Mouse (Mus musculus) lung, postnatal 0 days (tissue): Measurements from ENCODE around the gene Hemk1. TPM values are rescaled to one million over a fixed set of nuclear protein-coding genes. Genes with fewer than 3 reads are reported as not detected.
A peak's percentile ranks its signal among the peaks of the same experiment; 100 is the strongest.

Experiments used
- ATAC-seq: fragments of 200-750 bp; cut with Nextera tagmentation; 2 replicates; pipeline ENCODE4 v1.8.0; 2017; ENCODE audit warnings: moderate library complexity
- DNase-seq: peaks from one replicate; pipeline ENCODE4 v3.0.0-alpha.2; 2016; ENCODE audit warnings: low spot score
- H3K27ac ChIP-seq: fragments of 300-500 bp; sonication (generic); 2 replicates; pipeline ENCODE4 v1.5.1; 2014; ENCODE audit warnings: antibody characterized with exemption, mild to moderate bottlenecking, low read length, mixed read lengths
- H3K27me3 ChIP-seq: fragments of 300-500 bp; sonication (generic); replicated peaks from 2 replicates; pipeline ENCODE4 v1.6.1; 2014; ENCODE audit warnings: low read length, mixed read lengths; ENCODE audit not compliant: insufficient read depth
- H3K36me3 ChIP-seq: fragments of 300-500 bp; sonication (generic); 2 replicates; pipeline ENCODE4 v1.6.1; 2014; ENCODE audit warnings: low read length, mixed read lengths; ENCODE audit not compliant: insufficient read depth
- H3K4me1 ChIP-seq: fragments of 300-500 bp; sonication (generic); 2 replicates; pipeline ENCODE4 v1.6.1; 2014; ENCODE audit warnings: antibody characterized with exemption, low read depth, low read length, mixed read lengths; ENCODE audit not compliant: insufficient read depth
- H3K4me2 ChIP-seq: fragments of 300-500 bp; sonication (generic); replicated peaks from 2 replicates; pipeline ENCODE4 v1.6.1; 2014; ENCODE audit warnings: low read depth, mild to moderate bottlenecking, low read length, moderate library complexity, mixed read lengths
- H3K4me3 ChIP-seq: fragments of 300-500 bp; sonication (generic); 2 replicates; pipeline ENCODE4 v1.5.1; 2014; ENCODE audit warnings: low read depth, low read length
- H3K9ac ChIP-seq: fragments of 300-500 bp; sonication (generic); replicated peaks from 2 replicates; pipeline ENCODE4 v1.6.1; 2014; ENCODE audit warnings: low read depth, mild to moderate bottlenecking
- H3K9me3 ChIP-seq: fragments of 300-500 bp; sonication (generic); 2 replicates; pipeline ENCODE4 v1.6.1; 2016; ENCODE audit warnings: low read length, mixed read lengths
- CTCF ChIP-seq: IDR thresholded peaks from 2 replicates; pipeline ENCODE4 v1.5.1; 2016; ENCODE audit warnings: antibody characterized with exemption, mild to moderate bottlenecking
- EP300 ChIP-seq: IDR thresholded peaks from 2 replicates; pipeline ENCODE4 v1.6.1; 2016; ENCODE audit warnings: antibody characterized with exemption, mild to moderate bottlenecking, control low read depth
- WGBS: fragments of 180-500 bp; shearing (Covaris S2); extraction: QIAGEN DNeasy Blood & Tissue Kit; methylation state at CpG from one replicate; pipeline ENCODE4 v1.1.7; 2014; 5-methylcytosine and 5-hydroxymethylcytosine counted together
- polyA plus RNA-seq: library from polyadenylated mRNA; unstranded; fragments of >200 nt; fragmentation: Nextera tagmentation; extraction: Ambion mirVana; gene quantifications from 2 replicates; pipeline ENCODE4 v1.2.1, GENCODE M21; 2015

The Hemk1 gene
- polyA plus RNA-seq, 1 experiment from 2014 or later: 5.9 TPM

GRCm38 (mm10) chr9:107295616-107296015 lies 42.5 kb downstream of the Hemk1 start:
- Histone ChIP-seq H3K27me3 (no peaks in the 10 kb centered on the region), H3K4me1 (peaks cover 15% of the 10 kb centered on the region; the same call in 1 of the 2 replicates), H3K9me3 (no peaks in the 10 kb centered on the region), H3K27ac (peak overlapping the region; percentile 98), H3K36me3 (peaks cover 9% of the 10 kb centered on the region; the same call in 1 of the 2 replicates), H3K9ac (no peak overlapping the region; the same call in 1 of the 2 replicates), H3K4me2 (peak overlapping the region; percentile 76), H3K4me3 (no peak overlapping the region; the same call in 1 of the 2 replicates)
- TF ChIP-seq EP300 (peak; percentile 83), CTCF (no peak)
- 13% methylated on average over 4 of the region's 4 CpGs for WGBS
- ATAC-seq: peak; percentile 39
- DNase-seq: peak; percentile 90

- Histone ChIP-seq H3K36me3 (no peaks in the 10 kb centered on the region), H3K27me3 (no peaks in the 10 kb centered on the region), H3K9ac (no peak overlapping the region), H3K27ac (0 out of 2 replicates have a peak overlapping the region, but pooled peaks have one; percentile 27), H3K4me3 (no peak overlapping the region), H3K4me2 (no peak overlapping the region), H3K9me3 (no peaks in the 10 kb centered on the region), H3K4me1 (peaks cover 15% of the 10 kb centered on the region; the same call in 1 of the 2 replicates)
- 4% methylated on average over 6 of the region's 6 CpGs for WGBS
- ATAC-seq: no peak
- TF ChIP-seq EP300: no peak; the same call in 1 of the 2 replicates
- TF ChIP-seq CTCF: peak; percentile 98
- peak; percentile 92 for DNase-seq
Observed at GRCm38 (mm10) chr9:107294249-107294648, 43.9 kb downstream of the Hemk1 start.

GRCm38 (mm10) chr9:107290897-107291296 lies 47.3 kb downstream of the Hemk1 start:
- H3K36me3 ChIP-seq: no peaks in the 10 kb centered on the region
- H3K9ac ChIP-seq: no peak overlapping the region
- peak; percentile 90 for DNase-seq
- H3K27me3 ChIP-seq: no peaks in the 10 kb centered on the region
- no peak overlapping the region for H3K4me2 ChIP-seq
- H3K4me3 ChIP-seq: no peak overlapping the region
- 31% methylated on average over 10 of the region's 10 CpGs for WGBS
- H3K27ac ChIP-seq: no peak overlapping the region
- peaks cover 10% of the 10 kb centered on the region; the same call in 1 of the 2 replicates for H3K4me1 ChIP-seq
- TF ChIP-seq CTCF (peak; percentile 98), EP300 (no peak)
- H3K9me3 ChIP-seq: no peaks in the 10 kb centered on the region
- ATAC-seq: no peak

GRCm38 (mm10) chr9:107289211-107290076 lies 48.7 kb downstream of the Hemk1 start, which contains the start of gene Mapkapk3:
Gene Mapkapk3 (minus strand): TSS chr9:107289877.
- no peaks in the 10 kb centered on the region for H3K36me3 ChIP-seq

GRCm38 (mm10) chr9:107288711-107289110 lies 49.4 kb downstream of the Hemk1 start:
- Histone ChIP-seq H3K27me3 (no peaks in the 10 kb centered on the region), H3K4me3 (peak overlapping the region; percentile 47), H3K9ac (peak overlapping the region; percentile 55; the same call in 1 of the 2 replicates), H3K4me2 (peak overlapping the region; percentile 77), H3K27ac (peak overlapping the region; percentile 92), H3K9me3 (no peaks in the 10 kb centered on the region), H3K4me1 (no peaks in the 10 kb centered on the region; the same call in 1 of the 2 replicates), H3K36me3 (no peaks in the 10 kb centered on the region)
- peak; percentile 94 for DNase-seq
- 23% methylated on average over 8 of the region's 8 CpGs for WGBS
- TF ChIP-seq EP300: no peak
- ATAC-seq: peak; percentile 72

More at GRCm38 (mm10) chr9:107289211-107290076, 48.7 kb downstream of the Hemk1 start, which contains the start of gene Mapkapk3:
- peak within 1 kb of the TSS; percentile 47 for H3K4me3 ChIP-seq
- TF ChIP-seq EP300 (no peak), CTCF (peak; percentile 59)
- H3K9me3 ChIP-seq: no peaks in the 10 kb centered on the region
- H3K27ac ChIP-seq: peak within 1 kb of the TSS; percentile 92
- no peaks in the 10 kb centered on the region for H3K27me3 ChIP-seq
- H3K9ac ChIP-seq: peak within 1 kb of the TSS; percentile 55; the same call in 1 of the 2 replicates
- peak; percentile 98 for DNase-seq
- H3K4me1 ChIP-seq: peaks cover 2% of the 10 kb centered on the region; the same call in 1 of the 2 replicates
- H3K4me2 ChIP-seq: peak within 1 kb of the TSS; percentile 77
- peak; percentile 88 for ATAC-seq
- 2% methylated on average over 44 of the region's 49 CpGs for WGBS

- Histone ChIP-seq H3K4me3 (peak overlapping the region; percentile 47; the same call in 1 of the 2 replicates), H3K4me2 (peak overlapping the region; percentile 77), H3K36me3 (no peaks in the 10 kb centered on the region), H3K9me3 (no peaks in the 10 kb centered on the region), H3K27ac (peak overlapping the region; percentile 92), H3K4me1 (no peaks in the 10 kb centered on the region; the same call in 1 of the 2 replicates), H3K27me3 (no peaks in the 10 kb centered on the region), H3K9ac (no peak overlapping the region)
- ATAC-seq (peak; percentile 24; the same call in 1 of the 2 replicates), DNase-seq (peak; percentile 58)
- TF ChIP-seq CTCF: no peak
- no peak for TF ChIP-seq EP300
- WGBS: 70% methylated on average over 14 of the region's 14 CpGs
Observed at GRCm38 (mm10) chr9:107288105-107288650, 50.0 kb downstream of the Hemk1 start.
